Mouse (Mus musculus): ENCODE measurements around the gene Racgap1.

GRCm38 (mm10) chr15:99674866-99675265 lies 23.4 kb upstream of the Racgap1 start:
- TF ChIP-seq CTCF (IDR thresholded peaks at IDR 0.05; ENCODE audit: low read depth) (no peak), EP300 (IDR thresholded peaks at IDR 0.05; ENCODE audit: low read depth) (no peak)

Measured in liver, postnatal 0 days (tissue).